Mouse (Mus musculus) gastrocnemius, postnatal 14 days (tissue): ENCODE data around the gene Olfr19. TPM values are rescaled to one million over a fixed set of nuclear protein-coding genes. Genes with fewer than 3 reads are reported as not detected.
"Not testable (repeated sequence)": the region's sequence is repeated elsewhere in the genome, so short reads cannot be mapped to it uniquely, and the experiment has no call there.

Experiments
- DNase-seq: peaks from one replicate; pipeline ENCODE4 v3.0.0; 2021; ENCODE audit warnings: mixed read lengths
- intact Hi-C: fragments of 180-260 bp; cut with DNase I; formaldehyde crosslinking; loops from one replicate; pipeline ENCODE4 v1.15.1; 2025; ENCODE audit warnings: low total_unique reads
- long read RNA-seq, 2 experiments: library from polyadenylated mRNA; stranded (forward); transcript quantifications; one replicate each; pipeline ENCODE4 v2.0.0; 2021
- total RNA-seq, 2 experiments: library from RNA; stranded (reverse); gene quantifications; 2 replicates each; pipeline ENCODE4 v1.2.3; 2021

Gene Olfr19
- not detected for total RNA-seq
- long read RNA-seq, experiment 1 = 0 reads
- long read RNA-seq, experiment 2 = 0 reads

DNA sequence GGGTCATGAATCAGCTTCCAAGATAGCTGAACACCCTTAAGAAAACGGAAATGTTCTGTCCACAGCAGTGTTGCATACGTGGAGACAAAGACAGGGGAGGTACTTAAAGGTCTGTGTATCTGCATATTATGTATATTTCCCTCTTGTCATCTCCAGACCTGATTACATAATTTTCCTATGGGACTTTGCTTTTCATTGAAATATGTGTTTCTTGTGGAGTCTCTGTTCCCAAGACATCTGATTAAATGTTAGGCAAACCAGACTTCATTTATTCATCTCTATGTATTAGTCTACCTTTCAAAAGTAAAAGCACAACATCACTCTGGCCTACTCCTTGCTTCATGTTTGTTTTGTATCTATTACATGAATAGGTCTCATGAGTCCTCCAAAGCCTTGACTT lies at the start of gene Olfr19:
TSS of gene Olfr19 (minus strand) at position 101 of the 400 bp plus-strand sequence.
- DNase-seq = no peak
- intact Hi-C loops = no loop called here

- DNase-seq = no peak
- intact Hi-C loops = no loop called here
These were observed 8.8 kb upstream of the Olfr19 start for GRCm38 (mm10) chr16:16684975-16685374.

GRCm38 (mm10) chr16:16684053-16684452 lies 7.8 kb upstream of the Olfr19 start:
- no peak for DNase-seq
- intact Hi-C loops = no loop called here

DNA sequence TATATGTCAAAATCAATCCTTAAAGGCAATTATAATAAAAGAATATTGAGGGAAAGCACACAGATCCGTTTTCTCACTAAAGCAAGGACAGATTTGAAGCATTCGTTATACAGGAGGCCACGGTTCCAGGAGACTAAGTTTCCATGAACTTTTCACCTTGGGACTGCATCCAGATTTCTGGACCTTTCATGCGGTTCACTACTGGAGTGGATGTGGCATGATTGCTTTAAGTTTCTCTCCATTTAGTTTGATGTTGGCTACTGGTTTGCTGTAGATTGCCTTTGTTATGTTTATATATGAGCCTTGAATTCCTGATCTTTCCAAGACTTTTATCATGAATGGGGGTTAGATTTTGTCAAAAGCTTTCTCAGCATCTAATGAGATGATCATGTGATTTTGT lies 11.2 kb downstream of the Olfr19 start:
- no peak for DNase-seq
- intact Hi-C loops = no loop called here

DNA sequence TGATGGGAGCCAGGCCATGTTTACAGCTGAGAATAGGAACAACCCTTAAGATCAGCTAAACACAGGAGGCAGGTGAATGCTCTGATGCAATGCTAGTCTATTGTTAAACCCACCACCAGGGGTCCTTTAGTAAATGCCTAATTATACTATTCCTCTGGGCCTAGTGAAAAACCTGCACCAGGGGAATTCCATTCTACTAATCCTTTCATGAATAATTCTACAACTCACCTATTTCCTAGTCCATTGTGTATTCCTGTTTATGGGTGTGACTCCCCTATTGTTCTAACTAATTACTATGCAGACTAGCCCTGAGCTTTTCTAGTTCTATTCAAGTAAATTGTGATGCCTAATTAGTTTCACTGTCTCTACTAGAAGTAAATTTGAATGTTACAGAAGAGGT lies 11.7 kb downstream of the Olfr19 start:
- intact Hi-C loops = not testable (repeated sequence)

GRCm38 (mm10) chr16:16645148-16645547 lies 31.1 kb downstream of the Olfr19 start:
- no peak for DNase-seq
- intact Hi-C loops = no loop called here

More for the DNA sequence above, 11.7 kb downstream of the Olfr19 start:
- DNase-seq = not testable (repeated sequence)

GRCm38 (mm10) chr16:16633730-16634129 lies 42.5 kb downstream of the Olfr19 start:
- no peak for DNase-seq
- intact Hi-C loops = no loop called here

Other genes starting within 250 kb of the Olfr19 start
- 10 to 100 TPM; 11.6 to 12.8 TPM for gene Fgd4, start 75.9 kb downstream of the Olfr19 start, total RNA-seq
- not detected for gene Spag6l, start 153.1 kb upstream of the Olfr19 start, total RNA-seq
- gene Igll1, start 187.6 kb upstream of the Olfr19 start, total RNA-seq = not detected
- 10 to 100 TPM; 20.8 to 22.6 TPM for gene Top3b, start 194.3 kb upstream of the Olfr19 start, total RNA-seq
- not detected for gene Vpreb1, start 194.4 kb upstream of the Olfr19 start, total RNA-seq
- 10 to 100 TPM; 14.4 to 14.8 TPM for gene Ppm1f, start 220.1 kb upstream of the Olfr19 start, total RNA-seq